Mouse (Mus musculus) hematopoietic stem cell, adult 5-6 weeks (primary cell): Measurements from ENCODE around the gene Usp54. TPM values are rescaled to one million over a fixed set of nuclear protein-coding genes. Genes with fewer than 3 reads are reported as not detected.

Source experiments
- ATAC-seq, 2 experiments: fragments of 125-278 bp in 1 of 2; replicated peaks in 1 of 2; 2 replicates each; pipeline ENCODE4 v1.8.0; 2016 to 2017; ENCODE audit warnings: inconsistent platforms in 2 of 2, mild to moderate bottlenecking in 2 of 2, moderate number of reproducible peaks in 2 of 2, low read depth in 1 of 2, moderate TSS enrichment in 1 of 2; ENCODE audit not compliant: low FRiP score in 2 of 2, poor library complexity in 2 of 2, severe bottlenecking in 2 of 2, insufficient read depth in 1 of 2, low TSS enrichment in 1 of 2
- total RNA-seq: library from RNA; stranded (forward); fragments of 172-1452, 232-1000 nt; gene quantifications from 2 replicates; pipeline ENCODE4 v1.2.3, GENCODE M21; 2017

Gene Usp54
- 14.3 and 15.0 TPM in 2 replicates for total RNA-seq

- peak; percentile 93 to 99 for ATAC-seq
Measured at GRCm38 (mm10) chr14:20640644-20641437, at the start of gene Usp54. TSS of gene Usp54 (minus strand) at chr14:20641063.

- no peak for ATAC-seq
Measured at GRCm38 (mm10) chr14:20689009-20689408, 48.1 kb upstream of the Usp54 start.

- ATAC-seq = no peak
Measured at GRCm38 (mm10) chr14:20686576-20686975, 45.7 kb upstream of the Usp54 start.

GRCm38 (mm10) chr14:20682498-20682897, 41.6 kb upstream of the Usp54 start:
- peak; percentile 87 to 89 for ATAC-seq

GRCm38 (mm10) chr14:20681742-20682141, 40.9 kb upstream of the Usp54 start:
- no peak for ATAC-seq

GRCm38 (mm10) chr14:20677906-20678305, 37.0 kb upstream of the Usp54 start:
- no peak for ATAC-seq

GRCm38 (mm10) chr14:20674064-20674833, 33.4 kb upstream of the Usp54 start, which contains the start of gene Sec24c:
TSS of gene Sec24c (plus strand) at chr14:20674308.
- peak; percentile 91 for ATAC-seq

GRCm38 (mm10) chr14:20673735-20674063, 32.8 kb upstream of the Usp54 start:
- peak in 1 of 2 experiments; percentile 13; a peak in 1 of 4 replicates for ATAC-seq

- ATAC-seq = no peak
Measured at GRCm38 (mm10) chr14:20672990-20673389, 32.1 kb upstream of the Usp54 start.

- ATAC-seq = no peak
Measured at GRCm38 (mm10) chr14:20668154-20668810, 27.4 kb upstream of the Usp54 start, which contains the start of gene Synpo2l. TSS of gene Synpo2l (minus strand) at chr14:20668354.

- ATAC-seq = no peak
Measured at GRCm38 (mm10) chr14:20667469-20667868, 26.6 kb upstream of the Usp54 start.

- ATAC-seq = no peak
Measured at GRCm38 (mm10) chr14:20664436-20664835, 23.6 kb upstream of the Usp54 start.

GRCm38 (mm10) chr14:20663601-20664000, 22.7 kb upstream of the Usp54 start:
- ATAC-seq = no peak

- ATAC-seq = no peak
Measured at GRCm38 (mm10) chr14:20662740-20663139, 21.9 kb upstream of the Usp54 start.

- no peak; a peak in 1 of 4 replicates for ATAC-seq
Measured at GRCm38 (mm10) chr14:20661661-20662331, 20.9 kb upstream of the Usp54 start.

- ATAC-seq = peak; percentile 92 to 97
Measured at GRCm38 (mm10) chr14:20660827-20661660, 20.2 kb upstream of the Usp54 start.

- ATAC-seq = no peak
Measured at GRCm38 (mm10) chr14:20659687-20660086, 18.8 kb upstream of the Usp54 start.
